Mouse (Mus musculus): ENCODE measurements around the gene Lrp2bp.

Lrp2bp gene

DNA sequence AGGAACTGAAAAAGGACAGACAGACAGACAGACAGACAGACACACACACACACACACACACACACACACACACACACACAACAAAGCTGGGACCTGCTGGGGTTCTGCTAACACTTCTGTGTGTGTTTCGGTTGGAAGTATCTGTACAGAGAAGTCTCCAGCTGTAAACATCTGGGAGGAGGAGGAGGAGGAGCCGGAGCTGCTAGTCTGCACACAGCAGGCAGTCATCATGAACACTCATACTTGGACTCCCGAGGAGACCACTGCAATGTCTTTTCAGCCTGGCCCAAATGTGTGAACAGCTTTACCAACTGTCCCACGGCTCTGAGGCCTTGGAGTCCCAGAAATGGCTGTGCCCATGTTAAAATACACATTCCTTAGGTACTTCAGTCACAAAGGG lies 25.3 kb downstream of the Lrp2bp start:
- CTCF ChIA-PET = no interaction called here

DNA sequence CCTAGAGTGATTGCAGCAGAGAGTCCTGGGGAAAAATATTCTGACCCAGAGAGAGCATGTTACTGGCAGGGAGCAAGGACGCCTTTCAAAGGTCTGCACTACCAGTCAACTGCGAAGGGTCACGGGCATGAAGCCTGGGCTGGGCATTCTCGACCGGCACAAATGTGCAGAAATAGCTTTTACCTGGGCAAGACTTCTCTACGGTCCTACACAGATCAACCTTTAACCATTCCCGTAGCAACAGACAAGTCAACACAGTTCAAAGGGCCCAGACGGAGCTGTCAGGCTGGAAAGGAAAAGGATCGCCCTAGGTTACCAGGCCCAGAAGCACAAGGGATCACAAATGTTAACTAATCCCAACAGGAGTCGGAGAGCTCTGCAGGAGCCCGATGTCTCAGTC lies 37.1 kb downstream of the Lrp2bp start:
- CTCF ChIA-PET = no interaction called here

DNA sequence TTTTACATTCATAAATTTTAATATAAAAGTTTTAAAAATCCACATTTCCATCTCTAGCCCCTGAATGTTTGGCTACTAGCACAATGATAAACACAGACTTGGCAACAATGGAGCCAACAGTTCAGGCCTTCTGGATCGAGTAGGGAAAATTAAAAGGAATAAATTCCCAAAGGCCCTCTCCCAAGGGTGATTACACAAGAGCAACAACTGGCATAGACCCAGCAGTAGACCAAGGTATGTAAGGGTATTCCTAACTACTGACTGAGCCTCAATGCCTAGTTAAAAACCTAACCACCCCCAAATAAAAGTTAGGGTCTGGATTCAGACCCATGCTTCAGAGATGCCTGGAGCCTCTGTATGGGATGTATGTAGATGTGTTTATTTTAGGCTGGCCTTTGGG lies 40.6 kb downstream of the Lrp2bp start:
- CTCF ChIA-PET = no interaction called here

GRCm38 (mm10) chr8:46040260-46040659 lies 41.2 kb downstream of the Lrp2bp start:
- CTCF ChIA-PET = interaction anchor here (0.5 to 0.6 kb wide), 2 partner anchors 48 to 102 kb away, joined by 13 to 14 read pairs; no protein-coding TSS in a partner anchor

GRCm38 (mm10) chr8:46072798-46073197 lies 73.7 kb downstream of the Lrp2bp start:
- CTCF ChIA-PET = no interaction called here

- CTCF ChIA-PET = no interaction called here
Observed at GRCm38 (mm10) chr8:46073540-46074140, 74.5 kb downstream of the Lrp2bp start.

DNA sequence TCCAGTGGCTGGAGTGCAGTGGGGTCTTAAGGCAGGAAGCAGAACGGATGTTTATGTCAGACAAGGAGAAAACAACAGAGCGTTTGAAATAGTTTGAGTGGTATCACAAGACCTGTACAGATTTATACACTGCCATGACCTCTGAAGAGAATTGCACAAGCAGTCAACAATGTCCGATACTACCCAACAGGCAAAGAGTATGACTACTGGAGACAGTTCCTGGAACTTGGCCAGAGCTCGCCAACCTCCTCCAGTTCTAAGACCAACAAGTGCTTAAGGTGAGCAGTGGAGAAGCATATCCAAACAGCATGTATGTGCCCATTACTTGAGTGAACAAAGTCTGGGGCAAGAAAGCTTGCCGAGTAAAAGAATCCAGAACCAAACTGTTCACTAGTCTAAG lies 76.1 kb downstream of the Lrp2bp start:
- CTCF ChIA-PET = no interaction called here

GRCm38 (mm10) chr8:46078866-46079265 lies 79.8 kb downstream of the Lrp2bp start:
- CTCF ChIA-PET = no interaction called here
